Mouse (Mus musculus) kidney, adult 9 months (tissue): ENCODE results near the gene Fmo6.
A peak's percentile ranks its signal among the peaks of the same experiment; 100 is the strongest.

Experiments used
- DNase-seq: peaks from one replicate; pipeline ENCODE4 v3.0.0; 2022

Gene Fmo6

DNA sequence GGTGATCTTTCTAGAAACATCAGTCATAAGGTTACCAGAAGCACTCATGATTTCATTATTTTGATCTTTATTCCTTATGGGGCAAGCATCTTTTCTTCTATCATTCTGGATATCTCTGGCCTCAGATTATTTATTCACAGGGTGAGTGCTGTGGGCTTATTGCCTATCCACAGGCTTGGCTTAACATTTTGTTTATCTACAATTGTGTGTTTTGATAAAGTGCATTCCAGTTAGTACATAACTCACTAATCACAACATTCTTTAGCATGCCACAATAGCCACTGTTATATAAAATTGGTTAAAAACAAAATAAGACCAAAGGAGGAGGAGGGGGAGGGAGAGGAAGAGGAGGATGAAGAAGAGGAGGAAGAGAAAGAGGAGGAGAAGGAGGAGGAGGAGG is 25.2 kb downstream of the Fmo6 start:
- DNase-seq, result no peak

DNA sequence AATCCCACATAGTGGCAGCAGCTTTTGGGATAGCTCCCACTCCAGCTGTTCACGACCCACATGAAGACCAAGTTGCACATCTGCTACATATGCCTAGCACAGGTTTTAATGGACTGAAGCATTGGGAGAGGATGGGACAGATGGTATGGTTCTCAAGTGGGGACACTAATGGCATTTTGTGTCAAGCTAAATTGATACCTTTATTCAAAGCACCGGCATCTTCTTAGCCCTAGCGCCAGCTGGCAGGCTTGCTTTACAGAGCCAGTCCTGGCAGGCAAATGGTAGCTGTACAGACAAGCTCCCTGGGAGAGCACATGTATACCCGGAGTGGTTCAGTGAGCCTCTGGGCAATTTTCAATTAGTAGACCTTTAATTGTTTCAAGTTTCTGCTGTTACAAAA is 35.4 kb downstream of the Fmo6 start:
- DNase-seq, result no peak

DNA sequence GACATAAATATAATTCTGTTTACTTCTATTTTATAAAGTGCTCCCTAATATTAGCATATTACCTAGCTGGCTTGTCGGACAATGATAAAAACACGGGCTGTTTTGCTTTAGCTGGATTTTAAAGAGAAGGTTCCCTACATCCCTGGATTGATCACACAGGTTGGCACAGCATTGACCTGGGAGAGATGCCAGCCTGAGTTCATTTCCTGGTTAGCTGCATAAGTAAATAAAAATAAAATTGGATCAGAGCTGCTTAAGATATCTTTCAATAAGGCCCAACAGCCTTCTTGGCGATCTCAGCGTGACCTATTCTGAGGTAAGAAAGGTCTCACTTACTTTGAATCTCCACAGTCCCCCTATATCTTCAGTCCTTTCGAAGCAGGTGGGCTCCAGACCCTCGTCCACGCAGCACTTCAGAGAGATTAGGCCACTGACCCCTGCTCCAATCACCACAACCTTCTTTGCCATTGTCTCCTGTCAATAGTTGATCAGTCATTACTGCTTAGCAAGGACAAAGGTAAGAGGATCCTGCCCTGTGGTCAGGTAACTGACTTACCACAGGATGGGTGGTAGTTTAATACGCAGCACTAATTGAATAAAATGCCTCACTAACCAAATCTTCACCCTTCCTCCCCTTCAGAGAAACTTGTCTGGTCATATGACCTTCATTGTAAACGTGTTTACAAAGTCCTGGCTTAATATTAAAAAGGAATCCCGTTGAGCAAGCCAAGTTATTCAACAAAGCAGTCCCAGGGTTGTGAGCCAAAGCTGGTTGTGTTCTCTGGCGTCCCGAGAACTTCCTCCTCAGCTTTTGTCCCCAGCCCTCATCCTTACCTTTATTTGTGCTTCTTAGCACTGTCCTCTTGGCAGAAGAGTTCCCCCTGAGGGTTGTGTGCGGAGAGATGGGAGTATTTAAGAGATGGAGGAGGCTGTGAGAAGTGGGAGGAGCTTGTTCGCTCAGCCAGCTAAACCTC is 39.2 kb downstream of the Fmo6 start, which contains the start of gene Fmo2:
Gene Fmo2, minus strand, starts transcription at position 889 of the 974 bp plus-strand sequence.
- peak; percentile 91 for DNase-seq

DNA sequence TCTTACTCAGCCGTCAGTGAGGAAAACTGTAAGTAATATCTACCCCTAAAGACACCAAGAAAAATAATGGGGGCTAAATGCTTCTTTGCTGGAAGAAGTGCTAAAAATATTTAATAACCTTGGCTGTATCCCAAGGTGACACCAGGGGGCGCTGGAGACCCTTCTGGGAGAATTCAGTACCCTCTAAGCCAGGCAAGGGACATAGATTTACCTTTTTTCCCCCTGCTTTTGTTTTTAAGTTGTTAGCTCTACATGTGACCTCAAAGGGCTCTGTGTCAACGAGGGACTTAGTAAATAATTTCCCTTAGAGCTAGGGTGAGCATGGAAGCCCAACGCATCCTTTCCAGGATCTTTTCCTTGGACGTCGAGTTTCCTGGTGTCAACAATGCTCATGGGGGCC is 41.4 kb downstream of the Fmo6 start:
- peak; percentile 81 for DNase-seq

DNA sequence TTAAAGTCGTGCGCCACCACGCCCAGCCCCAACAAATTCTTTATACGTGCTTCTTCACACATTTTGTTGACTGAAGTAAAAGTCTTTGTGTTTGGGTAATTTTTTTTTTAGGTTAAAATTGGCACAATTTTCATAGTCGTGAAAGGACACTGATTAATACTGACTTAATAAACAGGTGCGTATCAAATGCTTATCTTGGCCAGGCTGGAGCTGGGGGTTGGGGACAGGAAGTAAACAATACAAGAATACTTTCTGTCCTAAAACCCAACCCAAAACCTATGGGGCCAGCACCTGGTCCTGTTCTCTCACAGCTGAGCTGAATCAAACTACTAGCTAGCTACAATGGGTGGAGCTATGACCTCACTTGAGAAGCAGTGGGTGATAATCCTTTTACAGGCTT is 44.3 kb downstream of the Fmo6 start:
- no peak for DNase-seq

DNA sequence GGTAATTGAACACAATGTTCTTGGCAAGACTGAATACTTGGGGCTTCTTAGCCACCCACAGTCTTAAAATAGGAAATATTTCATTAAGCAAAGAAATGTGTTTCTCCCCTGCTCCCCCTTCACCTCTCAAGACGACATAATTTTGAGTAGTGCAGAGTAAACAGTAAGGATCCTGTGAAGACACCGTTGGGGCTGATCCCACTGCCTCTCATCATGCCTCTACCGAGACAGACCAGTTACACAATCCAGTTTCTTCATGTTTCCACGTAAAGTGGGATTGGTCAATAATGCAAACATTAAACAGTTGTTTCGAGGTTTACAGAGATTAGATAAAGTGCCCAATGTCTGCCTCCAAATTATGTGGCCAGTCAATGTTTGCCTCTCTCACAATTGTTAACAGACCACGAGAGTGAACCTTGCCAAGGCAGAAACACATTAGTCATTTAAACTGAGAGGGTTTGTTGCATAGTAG is 45.3 kb downstream of the Fmo6 start:
- peak; percentile 81 for DNase-seq

DNA sequence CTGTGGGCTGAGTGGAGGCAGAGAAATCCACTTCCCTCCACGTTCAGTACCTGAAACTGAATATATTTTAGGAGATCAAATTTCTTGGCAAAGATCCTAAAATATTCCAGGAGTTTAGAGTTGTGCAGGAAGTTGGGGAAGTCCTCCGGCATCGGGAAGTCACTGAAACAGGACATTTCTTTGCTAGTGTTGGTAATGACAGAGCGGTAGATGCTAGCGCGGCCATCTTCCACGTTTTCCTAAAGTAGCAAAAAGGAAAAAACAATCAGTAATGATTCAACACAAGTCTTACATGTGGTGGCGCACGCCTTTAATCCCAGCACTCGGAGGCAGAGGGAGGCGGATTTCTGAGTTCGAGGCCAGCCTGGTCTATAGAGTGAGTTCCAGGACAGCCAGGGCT is 48.7 kb downstream of the Fmo6 start:
- DNase-seq, result no peak

DNA sequence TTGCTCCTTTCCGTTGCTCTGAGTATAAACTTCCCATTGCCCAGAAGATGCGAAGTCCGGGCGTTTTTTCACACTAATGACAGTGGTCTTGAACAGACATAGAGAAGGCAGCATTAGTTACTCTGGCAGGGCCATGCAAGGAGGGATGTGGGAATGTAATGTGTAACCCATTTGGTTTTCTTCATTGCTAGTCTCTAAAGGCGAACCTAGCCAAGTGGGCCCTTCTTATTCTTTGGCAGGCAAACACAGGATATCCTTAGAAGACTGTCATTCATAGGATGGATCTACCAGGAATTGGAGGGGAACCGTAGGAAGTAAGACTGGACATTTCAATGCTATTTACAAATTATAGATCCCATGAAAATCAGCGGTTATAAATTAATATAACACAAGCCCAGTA is 49.7 kb downstream of the Fmo6 start:
- no peak for DNase-seq

DNA sequence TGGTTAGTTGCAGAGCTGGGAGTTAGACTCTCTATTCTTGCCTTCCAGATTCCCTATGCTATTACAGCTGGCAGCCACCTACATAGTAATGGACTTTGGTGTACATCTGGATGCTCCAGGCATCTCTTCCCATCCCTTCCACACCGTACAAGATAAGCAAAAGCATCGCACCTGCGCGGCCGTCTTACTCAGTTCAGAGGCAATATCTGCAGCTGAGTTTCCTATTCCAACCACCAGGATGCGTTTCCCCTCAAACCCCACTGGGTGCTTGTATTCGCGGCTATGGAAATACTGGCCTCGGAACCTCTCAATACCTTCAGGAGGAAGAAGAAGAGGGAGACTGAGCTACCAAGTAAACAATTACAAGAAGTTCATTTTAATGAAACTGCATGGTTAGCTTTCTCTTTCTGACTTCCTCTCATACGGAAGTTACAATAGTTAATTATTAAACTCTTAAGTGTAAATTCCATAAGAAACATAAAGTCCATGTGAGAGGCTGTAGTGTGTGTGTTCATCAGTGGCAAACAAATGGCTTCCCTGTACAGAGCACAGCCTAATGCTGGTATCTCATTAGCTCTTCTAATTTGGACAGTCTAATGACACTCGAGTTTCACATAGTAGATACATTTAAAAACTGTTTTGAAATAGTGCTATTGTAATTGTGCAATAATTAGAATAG is 51.0 kb downstream of the Fmo6 start:
- DNase-seq, result no peak

DNA sequence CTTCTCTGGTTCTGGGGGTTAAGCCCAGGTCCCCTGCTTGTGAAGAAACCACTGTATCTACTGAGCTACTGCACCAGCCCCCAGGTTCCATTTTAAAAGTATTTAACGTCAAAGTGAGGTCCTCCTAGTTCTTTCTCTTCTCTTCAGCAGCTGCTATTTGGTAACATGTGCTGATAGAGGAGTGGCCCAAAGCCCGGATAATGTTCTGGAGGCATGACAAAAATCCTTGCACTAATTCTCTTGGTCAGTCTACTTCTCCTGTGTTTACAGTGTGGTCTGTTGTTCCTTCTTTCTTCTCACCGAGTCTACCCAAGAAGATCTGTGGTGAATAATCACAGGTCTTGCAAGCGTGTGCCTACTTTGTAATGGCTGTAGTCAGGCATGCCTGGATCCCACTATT is 54.6 kb downstream of the Fmo6 start:
- no peak for DNase-seq

DNA sequence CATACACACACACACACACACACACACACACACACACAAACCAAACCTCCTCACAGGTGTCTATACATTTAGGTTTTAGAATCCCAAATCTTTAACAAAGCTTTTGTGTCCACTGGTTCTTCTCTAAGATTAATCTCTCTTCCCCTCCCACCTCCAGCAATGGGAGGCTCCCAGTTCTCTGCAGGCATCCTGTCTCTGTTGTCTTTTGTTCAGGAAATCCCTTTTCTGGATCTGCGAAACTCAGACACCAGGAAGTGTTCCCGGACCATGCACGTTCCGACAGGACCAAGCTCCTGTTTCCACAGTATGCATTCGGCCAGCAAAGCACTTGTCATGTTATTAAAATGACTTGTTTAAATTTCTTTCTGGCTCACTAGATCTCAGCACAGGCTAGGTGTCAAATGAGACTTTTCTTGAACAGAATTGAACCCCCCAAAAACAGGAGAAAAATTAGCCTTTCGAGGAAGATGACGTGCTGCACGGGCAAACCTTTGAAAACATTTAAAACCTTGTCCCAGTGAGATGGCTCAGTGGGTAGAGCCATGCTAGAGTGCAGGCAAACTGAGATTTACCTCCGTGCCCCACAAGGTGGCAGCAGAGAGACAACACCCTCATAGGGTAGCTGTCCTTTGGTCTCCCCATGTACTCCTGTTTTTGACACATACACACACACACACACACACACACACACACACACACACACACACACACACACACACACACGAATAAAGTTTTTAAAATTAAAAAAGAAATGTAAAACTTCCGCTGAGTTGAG is 57.5 kb downstream of the Fmo6 start:
- DNase-seq, result peak; percentile 82

DNA sequence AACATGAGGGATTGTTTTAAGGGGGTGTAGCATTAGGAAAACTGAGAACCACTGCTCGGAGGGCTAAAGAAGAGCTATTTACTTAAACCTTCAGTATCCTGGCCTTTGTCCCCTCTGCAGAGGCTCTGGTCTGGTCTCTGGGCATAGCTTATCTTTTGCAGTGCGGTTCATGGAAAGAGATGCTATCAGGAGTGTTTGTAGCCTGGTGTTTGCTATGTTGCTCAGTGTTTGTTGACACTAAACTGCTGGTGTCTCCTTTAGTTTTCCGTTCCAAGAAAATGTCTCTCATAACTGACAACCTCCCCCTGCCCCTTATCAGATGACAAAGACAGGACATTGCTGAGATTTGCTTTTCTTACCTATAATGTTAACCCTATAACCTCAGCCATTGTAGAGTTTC is 62.2 kb downstream of the Fmo6 start:
- no peak for DNase-seq

DNA sequence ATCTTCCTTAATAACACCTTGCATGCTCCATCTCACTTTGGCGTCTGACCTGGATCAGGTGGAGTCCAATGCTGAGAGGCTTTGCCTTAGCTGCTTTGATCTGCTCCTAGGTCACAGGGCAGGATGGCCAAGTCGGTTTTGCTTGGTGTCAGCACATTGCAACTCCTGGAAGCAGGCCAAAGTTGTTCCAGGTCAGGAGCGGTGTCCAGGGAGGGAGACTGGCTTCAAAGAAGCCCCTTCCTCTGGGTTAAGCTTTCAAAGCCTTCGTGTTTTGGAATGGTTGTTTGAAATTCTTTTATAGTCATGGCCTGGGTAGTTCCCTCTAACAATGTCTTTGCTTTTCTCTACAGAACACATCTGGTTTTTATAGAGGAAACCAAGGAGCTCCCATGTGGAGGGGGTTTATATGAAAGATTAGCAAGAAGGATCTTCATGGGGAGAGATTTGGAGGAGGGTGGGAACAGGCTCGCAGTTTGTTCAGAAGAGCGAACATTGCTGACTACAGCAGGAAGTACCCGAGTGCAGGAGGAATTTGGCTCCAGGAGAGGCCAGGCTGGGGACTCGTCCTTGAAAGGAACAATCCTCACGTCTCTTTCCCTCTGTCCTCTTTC is 65.5 kb downstream of the Fmo6 start:
- peak; percentile 76 for DNase-seq

DNA sequence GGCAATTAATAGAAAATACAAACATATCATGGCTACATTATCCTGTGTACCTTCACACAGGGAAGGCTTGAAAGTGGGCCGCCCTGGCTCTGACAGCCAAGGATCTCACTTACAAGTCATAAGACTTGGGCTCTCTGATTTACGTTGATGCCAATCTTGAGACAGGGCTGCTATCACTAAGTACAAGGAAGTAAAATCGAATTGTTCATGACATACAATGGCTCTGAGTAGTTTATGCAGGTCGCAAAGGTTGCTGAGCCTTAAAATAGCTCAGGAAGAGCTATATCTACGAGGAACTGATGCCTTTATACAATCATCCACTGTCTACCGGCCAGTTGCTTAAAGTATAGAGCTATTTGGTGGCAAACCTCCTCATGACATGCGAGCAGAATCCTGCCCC is 66.3 kb downstream of the Fmo6 start:
- DNase-seq, result no peak

DNA sequence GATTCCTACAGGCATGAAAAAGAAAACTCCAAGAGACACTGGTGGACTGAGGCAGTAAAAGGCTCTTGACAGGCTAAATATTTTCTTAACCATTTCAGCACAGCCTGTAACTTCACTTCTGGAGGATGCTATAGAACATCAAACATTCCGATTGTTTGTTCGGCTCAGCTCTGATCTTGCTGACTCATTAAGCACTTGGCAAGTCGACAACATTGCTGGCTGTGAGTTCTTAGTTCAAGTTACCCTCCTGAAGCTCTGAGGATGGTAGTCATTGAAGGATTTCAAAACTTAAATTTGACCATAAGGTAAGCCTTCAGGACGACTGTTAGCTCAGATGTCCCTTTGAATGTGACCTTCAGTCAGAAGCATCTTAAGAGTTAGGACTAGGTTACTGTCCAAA is 69.9 kb downstream of the Fmo6 start:
- no peak for DNase-seq
